Mouse (Mus musculus) lung, embryonic 16.5 days (tissue): ENCODE data around the gene Ubl4b. TPM values are rescaled to one million over a fixed set of nuclear protein-coding genes. Genes with fewer than 3 reads are reported as not detected.

Experiments used
- ATAC-seq: fragments of 200-750 bp; cut with Nextera tagmentation; 2 replicates; pipeline ENCODE4 v1.8.0; 2017; ENCODE audit warnings: low read depth, mild to moderate bottlenecking, moderate library complexity
- H3K27ac ChIP-seq: fragments of 300-500 bp; sonication (generic); 2 replicates; pipeline ENCODE4 v1.5.1; 2014; ENCODE audit warnings: mild to moderate bottlenecking, control low read depth, low read length
- H3K27me3 ChIP-seq: fragments of 300-500 bp; sonication (generic); 2 replicates; pipeline ENCODE4 v1.6.1; 2014; ENCODE audit warnings: low read depth, low read length, mixed read lengths; ENCODE audit not compliant: control insufficient read depth, insufficient read depth
- H3K36me3 ChIP-seq: fragments of 300-500 bp; sonication (generic); 2 replicates; pipeline ENCODE4 v1.6.1; 2014; ENCODE audit warnings: low read length; ENCODE audit not compliant: control insufficient read depth, insufficient read depth
- H3K4me1 ChIP-seq: fragments of 300-500 bp; sonication (generic); replicated peaks from 2 replicates; pipeline ENCODE4 v1.6.1; 2014; ENCODE audit warnings: low read length, mixed read lengths; ENCODE audit not compliant: control insufficient read depth, insufficient read depth
- H3K4me2 ChIP-seq: fragments of 300-500 bp; sonication (generic); 2 replicates; pipeline ENCODE4 v1.6.1; 2014; ENCODE audit warnings: low read depth, low read length, control low read depth
- H3K4me3 ChIP-seq: fragments of 300-500 bp; sonication (generic); 2 replicates; pipeline ENCODE4 v1.5.1; 2014; ENCODE audit warnings: mild to moderate bottlenecking, low read length, control low read depth
- H3K9ac ChIP-seq: fragments of 300-500 bp; sonication (generic); 2 replicates; pipeline ENCODE4 v1.6.1; 2014; ENCODE audit warnings: low read length, control low read depth
- H3K9me3 ChIP-seq: fragments of 300-500 bp; sonication (generic); 2 replicates; pipeline ENCODE4 v1.6.1; 2016; ENCODE audit warnings: low read length; ENCODE audit not compliant: control insufficient read depth
- WGBS: fragments of 180-500 bp; shearing (Covaris S2); extraction: QIAGEN DNeasy Blood & Tissue Kit; methylation state at CpG from one replicate; pipeline ENCODE4 v1.1.7; 2014; 5-methylcytosine and 5-hydroxymethylcytosine counted together
- polyA plus RNA-seq: library from polyadenylated mRNA; unstranded; fragments of >200 nt; fragmentation: Nextera tagmentation; extraction: Ambion mirVana; gene quantifications from 2 replicates; pipeline ENCODE4 v1.2.1, GENCODE M21; 2015

The Ubl4b gene
- polyA plus RNA-seq, 1 experiment from 2014 or later: not detected

GRCm38 (mm10) chr3:107558740-107559139, 3.9 kb upstream of the Ubl4b start:
- 21% methylated on average over 3 of the region's 3 CpGs for WGBS

DNA sequence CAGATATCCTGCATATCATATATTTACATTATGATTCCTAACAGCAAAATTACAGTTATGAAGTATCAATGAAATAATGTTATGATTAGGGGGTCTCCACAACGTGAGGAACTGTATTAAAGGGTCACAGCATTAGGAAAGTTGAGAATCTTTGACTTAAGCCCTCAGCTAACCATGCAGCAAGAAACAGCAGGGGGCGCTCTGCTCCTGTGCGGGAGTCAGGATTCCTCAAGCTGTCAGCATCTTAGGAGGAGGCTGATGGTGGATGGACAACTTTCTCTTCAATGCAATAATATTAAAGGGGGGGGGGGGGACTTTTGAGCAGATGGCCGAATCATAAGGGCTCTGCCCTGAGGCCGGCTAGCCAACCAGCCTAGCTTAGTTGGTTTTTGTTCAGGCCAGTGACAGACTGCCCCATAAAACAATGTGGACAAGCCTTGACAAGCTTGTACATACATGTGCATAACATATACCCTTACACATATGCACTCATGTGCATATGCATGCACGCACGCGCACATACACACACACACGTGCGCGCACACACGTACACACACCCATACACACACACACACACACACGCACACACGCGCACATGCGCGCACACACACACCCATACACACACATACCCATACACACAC, 4.3 kb downstream of the Ubl4b start:
- Histone ChIP-seq H3K9ac (no peak overlapping the region), H3K27me3 (no peaks in the 10 kb centered on the region), H3K4me3 (no peak overlapping the region), H3K4me1 (no peaks in the 10 kb centered on the region), H3K4me2 (no peak overlapping the region), H3K27ac (no peak overlapping the region), H3K9me3 (no peaks in the 10 kb centered on the region), H3K36me3 (no peaks in the 10 kb centered on the region)
- WGBS: 74% methylated on average over 17 of the region's 17 CpGs
- ATAC-seq: no peak

More at GRCm38 (mm10) chr3:107558740-107559139, 3.9 kb upstream of the Ubl4b start:
- no peak overlapping the region for H3K27ac ChIP-seq
- H3K4me1 ChIP-seq: no peaks in the 10 kb centered on the region
- H3K9me3 ChIP-seq: no peaks in the 10 kb centered on the region
- no peaks in the 10 kb centered on the region for H3K27me3 ChIP-seq
- no peak overlapping the region for H3K4me2 ChIP-seq
- H3K9ac ChIP-seq: no peak overlapping the region
- ATAC-seq: peak; percentile 65
- H3K4me3 ChIP-seq: no peak overlapping the region
- no peaks in the 10 kb centered on the region for H3K36me3 ChIP-seq

- 42% methylated on average over 2 of the region's 2 CpGs for WGBS
- Histone ChIP-seq H3K27ac (no peak overlapping the region), H3K4me3 (no peak overlapping the region), H3K4me2 (no peak overlapping the region), H3K9ac (no peak overlapping the region), H3K27me3 (no peaks in the 10 kb centered on the region), H3K36me3 (no peaks in the 10 kb centered on the region), H3K4me1 (no peaks in the 10 kb centered on the region), H3K9me3 (no peaks in the 10 kb centered on the region)
- ATAC-seq: no peak
These were observed 7.9 kb downstream of the Ubl4b start for GRCm38 (mm10) chr3:107546956-107547355.

DNA sequence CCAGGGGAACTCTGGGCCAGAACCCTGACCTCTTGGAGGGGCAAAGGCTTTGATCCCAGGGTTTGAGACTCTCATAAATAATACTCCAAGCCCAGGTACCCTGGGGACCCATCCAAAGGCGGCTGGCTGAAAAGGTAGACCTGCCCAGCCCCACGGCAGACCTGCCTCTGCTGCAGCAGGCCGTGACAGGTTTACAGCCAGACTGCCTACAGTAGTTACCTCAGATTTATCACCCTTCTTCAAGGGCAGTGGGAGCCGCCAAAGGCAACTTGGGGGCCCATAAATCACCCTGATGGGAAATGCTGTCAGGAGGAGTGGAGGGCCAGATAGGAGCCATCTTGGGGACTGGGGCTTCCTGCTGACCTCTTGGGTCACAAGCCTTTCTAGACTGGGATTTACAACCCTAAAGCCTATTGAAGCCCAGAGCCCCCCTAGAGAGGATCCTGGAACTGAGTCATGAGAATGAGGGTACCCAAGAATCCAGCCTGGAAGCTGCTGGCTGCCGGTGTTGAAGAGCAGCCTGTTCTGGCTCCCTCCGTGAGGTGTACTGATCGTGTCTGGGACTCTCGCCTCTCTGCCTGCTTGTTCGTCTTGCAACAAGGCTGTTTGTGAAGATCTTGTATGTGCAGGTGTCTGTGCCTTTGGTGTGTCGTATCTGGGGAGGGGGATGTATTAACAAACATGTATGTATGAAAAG, 9.0 kb downstream of the Ubl4b start:
- no peaks in the 10 kb centered on the region for H3K4me1 ChIP-seq
- no peak overlapping the region for H3K9ac ChIP-seq
- no peak overlapping the region for H3K4me3 ChIP-seq
- no peaks in the 10 kb centered on the region for H3K9me3 ChIP-seq
- H3K27me3 ChIP-seq: no peaks in the 10 kb centered on the region; the same call in 1 of the 2 replicates
- 60% methylated on average over 10 of the region's 10 CpGs for WGBS
- no peak overlapping the region for H3K4me2 ChIP-seq
- no peak for ATAC-seq
- H3K27ac ChIP-seq: no peak overlapping the region
- H3K36me3 ChIP-seq: no peaks in the 10 kb centered on the region

GRCm38 (mm10) chr3:107545278-107545677, 9.6 kb downstream of the Ubl4b start:
- no peaks in the 10 kb centered on the region; the same call in 1 of the 2 replicates for H3K27me3 ChIP-seq
- WGBS: 69% methylated on average over 5 of the region's 5 CpGs
- H3K9me3 ChIP-seq: no peaks in the 10 kb centered on the region
- no peak overlapping the region for H3K4me3 ChIP-seq
- no peaks in the 10 kb centered on the region for H3K36me3 ChIP-seq
- H3K4me2 ChIP-seq: no peak overlapping the region
- no peak overlapping the region for H3K9ac ChIP-seq
- no peak for ATAC-seq
- H3K4me1 ChIP-seq: no peaks in the 10 kb centered on the region
- no peak overlapping the region for H3K27ac ChIP-seq

DNA sequence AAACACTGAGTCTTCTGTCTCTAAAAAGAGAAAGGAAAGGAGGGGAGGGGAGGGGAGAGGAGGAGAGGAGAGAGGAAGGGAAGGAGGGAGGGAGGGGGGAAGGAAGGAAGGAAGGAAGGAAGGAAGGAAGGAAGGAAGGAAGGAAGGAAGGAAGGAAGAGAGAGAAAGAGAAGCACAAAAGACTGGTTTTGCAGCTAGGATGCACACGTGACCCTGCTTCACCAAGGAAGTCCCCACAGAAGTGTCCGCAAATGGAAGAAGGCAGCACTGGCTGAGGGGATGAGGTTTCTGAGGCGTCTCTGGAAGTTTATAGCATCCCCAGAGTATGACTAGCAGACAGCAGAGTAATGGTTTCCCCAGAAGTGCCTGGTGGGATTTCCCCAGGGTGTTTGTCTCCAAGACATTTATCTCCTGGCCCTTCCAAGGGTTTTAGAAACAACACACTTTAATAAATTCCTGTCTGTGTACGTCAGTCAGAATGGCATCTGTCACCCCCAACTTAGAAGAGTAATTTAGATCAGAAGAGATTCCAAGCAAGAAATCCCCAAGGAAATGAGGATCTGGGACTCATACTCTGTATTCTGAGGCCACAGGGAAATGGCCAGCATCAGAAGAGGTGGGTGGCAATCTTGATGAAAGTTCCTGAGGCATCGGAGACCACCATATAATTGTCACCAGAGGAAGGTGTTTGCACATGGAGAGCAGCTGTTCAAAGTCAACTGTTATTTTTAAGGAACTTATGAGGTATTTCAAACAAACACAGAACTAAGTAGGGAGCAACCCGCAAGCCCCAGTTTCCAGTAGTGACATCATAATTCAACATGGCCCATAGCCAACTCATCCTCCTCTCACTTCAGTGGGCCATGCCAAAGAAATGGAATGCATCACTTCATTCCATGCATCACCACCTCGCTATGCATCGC, 11.5 kb downstream of the Ubl4b start:
- no peak overlapping the region for H3K4me2 ChIP-seq
- H3K27me3 ChIP-seq: no peaks in the 10 kb centered on the region; the same call in 1 of the 2 replicates
- WGBS: 40% methylated on average over 8 of the region's 8 CpGs
- H3K9ac ChIP-seq: no peak overlapping the region
- no peak overlapping the region for H3K4me3 ChIP-seq
- no peaks in the 10 kb centered on the region for H3K9me3 ChIP-seq
- H3K4me1 ChIP-seq: no peaks in the 10 kb centered on the region
- no peaks in the 10 kb centered on the region for H3K36me3 ChIP-seq
- peak; percentile 60 for ATAC-seq
- no peak overlapping the region for H3K27ac ChIP-seq

- peaks cover under 1% of the 10 kb centered on the region; the same call in 1 of the 2 replicates for H3K4me1 ChIP-seq
- no peak for ATAC-seq
- no peak overlapping the region for H3K27ac ChIP-seq
- H3K9ac ChIP-seq: no peak overlapping the region
- H3K4me2 ChIP-seq: no peak overlapping the region
- 40% methylated on average over 4 of the region's 4 CpGs for WGBS
- H3K4me3 ChIP-seq: no peak overlapping the region
- H3K27me3 ChIP-seq: no peaks in the 10 kb centered on the region; the same call in 1 of the 2 replicates
- no peaks in the 10 kb centered on the region for H3K36me3 ChIP-seq
- no peaks in the 10 kb centered on the region for H3K9me3 ChIP-seq
These were observed 12.3 kb downstream of the Ubl4b start for GRCm38 (mm10) chr3:107542584-107542983.

GRCm38 (mm10) chr3:107537504-107537889, 17.4 kb downstream of the Ubl4b start:
- Histone ChIP-seq H3K36me3 (no peaks in the 10 kb centered on the region), H3K27me3 (peaks cover 4% of the 10 kb centered on the region; the same call in 1 of the 2 replicates), H3K27ac (no peak overlapping the region), H3K4me2 (peak overlapping the region; percentile 40), H3K4me1 (peaks cover 8% of the 10 kb centered on the region; the same call in 1 of the 2 replicates), H3K4me3 (peak overlapping the region; percentile 1), H3K9ac (no peak overlapping the region), H3K9me3 (no peaks in the 10 kb centered on the region)
- ATAC-seq: peak; percentile 18; the same call in 1 of the 2 replicates
- WGBS: 17% methylated on average over 8 of the region's 8 CpGs
